Mouse (Mus musculus): ENCODE measurements around the gene Cdc42ep1.
"Not testable (repeated sequence)": the region's sequence is repeated elsewhere in the genome, so short reads cannot be mapped to it uniquely, and the experiment has no call there.

Cdc42ep1 gene

GRCm38 (mm10) chr15:78850059-78850824, 7.8 kb downstream of the Cdc42ep1 start:
- DNase-seq = no peak

- no peak for DNase-seq
Observed at GRCm38 (mm10) chr15:78850944-78851343, 8.5 kb downstream of the Cdc42ep1 start.

- peak; percentile 88 for DNase-seq
Observed at GRCm38 (mm10) chr15:78851505-78852153, 9.2 kb downstream of the Cdc42ep1 start.

GRCm38 (mm10) chr15:78855303-78855965, 13.0 kb downstream of the Cdc42ep1 start, which contains the start of gene Lgals2:
Lgals2 (minus strand) TSS chr15:78855529.
- DNase-seq = no peak

DNA sequence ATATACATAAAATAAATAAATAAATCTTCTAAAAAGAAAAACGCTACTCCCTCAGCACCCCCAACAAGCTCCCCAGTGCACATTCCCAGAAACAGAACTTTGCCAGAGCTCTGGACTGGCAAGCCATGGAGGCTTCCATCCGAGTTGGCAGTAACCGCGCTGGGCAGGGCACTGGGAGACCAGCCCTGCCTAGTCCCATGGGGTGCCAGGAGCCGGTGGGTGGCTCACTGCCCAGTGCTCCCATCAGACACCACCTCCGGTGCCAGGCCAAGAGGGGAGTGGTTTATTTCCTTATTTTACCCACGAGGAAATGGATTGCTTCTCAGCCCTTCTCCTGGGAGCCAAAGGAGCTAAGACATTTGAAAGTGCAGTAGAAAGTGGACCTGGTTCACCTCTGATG, 14.6 kb downstream of the Cdc42ep1 start:
- DNase-seq = peak; percentile 54

DNA sequence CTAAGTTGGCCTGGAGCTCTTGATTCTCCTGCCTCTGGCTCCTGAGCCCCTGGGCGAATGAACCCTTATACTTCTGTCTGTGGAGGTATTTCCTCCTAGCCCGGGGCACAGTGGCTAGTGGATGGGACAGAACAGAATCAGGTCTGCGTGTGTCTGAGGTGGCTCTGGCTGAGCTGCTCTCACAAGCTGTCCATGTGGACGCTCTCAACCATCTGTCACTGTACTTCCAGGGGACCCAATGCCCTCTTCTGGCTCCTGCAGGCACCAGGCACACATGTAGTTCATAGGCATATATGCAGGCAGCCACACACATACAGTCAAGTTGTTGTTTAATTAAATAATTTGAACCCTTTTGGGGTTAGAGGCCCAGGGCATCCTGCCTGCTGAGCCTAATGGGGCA, 16.9 kb downstream of the Cdc42ep1 start:
- DNase-seq = peak; percentile 64

GRCm38 (mm10) chr15:78859714-78860113, 17.3 kb downstream of the Cdc42ep1 start:
- DNase-seq = no peak

DNA sequence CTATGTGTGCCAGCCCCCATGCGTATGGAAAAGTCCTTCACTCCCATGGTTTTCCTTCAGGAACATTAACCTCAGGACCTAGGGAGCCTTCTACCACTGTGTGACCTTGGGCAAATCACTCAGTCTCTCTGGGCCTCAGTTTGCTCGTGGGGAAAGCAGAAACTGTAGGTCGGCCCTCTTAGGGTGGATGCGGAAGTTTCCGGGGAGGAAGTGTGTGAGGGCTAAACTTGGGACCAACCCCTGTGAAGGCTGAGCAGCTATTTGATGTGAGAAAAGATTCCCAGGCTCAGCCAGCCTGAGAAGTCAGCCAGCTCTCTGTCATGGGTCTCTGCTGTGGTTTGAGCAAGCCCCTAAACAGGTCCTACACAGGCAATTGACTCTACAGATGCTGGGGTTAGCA, 19.9 kb downstream of the Cdc42ep1 start:
- no peak for DNase-seq

- no peak for DNase-seq
Observed at GRCm38 (mm10) chr15:78863154-78863553, 20.7 kb downstream of the Cdc42ep1 start.

DNA sequence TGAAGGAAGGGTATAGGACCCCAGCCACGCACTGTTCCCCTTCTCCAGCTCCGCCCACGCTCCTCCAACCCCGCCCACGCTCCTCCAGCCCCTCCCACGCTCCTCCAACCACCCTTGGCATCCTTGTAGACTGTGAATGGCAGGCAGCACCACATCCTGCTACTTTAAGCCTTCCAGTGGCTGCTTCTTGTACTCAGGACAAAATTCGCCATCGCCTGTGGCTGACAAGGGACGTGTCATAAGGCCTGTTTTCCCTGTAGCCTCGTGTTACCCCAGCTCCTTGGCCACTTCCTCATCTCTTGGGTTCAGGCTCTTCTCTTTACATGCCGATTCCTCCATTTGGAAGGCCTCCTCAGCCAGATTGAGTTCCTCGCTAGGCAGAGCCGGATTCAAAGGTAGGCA, 21.4 kb downstream of the Cdc42ep1 start:
- no peak for DNase-seq

- no peak for DNase-seq
Observed at GRCm38 (mm10) chr15:78868398-78868797, 26.0 kb downstream of the Cdc42ep1 start.

DNA sequence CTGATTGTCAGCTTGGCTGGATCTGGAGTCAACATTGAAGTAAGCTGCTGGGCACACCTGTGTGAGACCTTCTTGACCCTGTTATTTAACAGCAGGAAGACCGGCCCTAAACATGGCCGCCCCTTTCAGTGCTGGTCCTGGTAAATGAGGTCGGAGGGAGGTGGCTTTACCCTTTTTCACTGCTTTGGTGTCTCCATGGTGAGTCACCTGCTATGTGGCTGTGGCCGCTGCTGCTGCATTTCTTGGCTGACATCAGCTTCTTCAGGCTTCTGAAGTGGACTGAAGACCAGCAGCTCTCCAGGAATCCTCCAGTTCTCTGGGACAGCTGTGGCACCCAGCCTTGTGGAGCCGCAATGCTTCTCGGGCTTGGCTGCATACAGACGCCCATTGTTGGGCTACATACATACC, 26.4 kb downstream of the Cdc42ep1 start:
- DNase-seq = no peak

GRCm38 (mm10) chr15:78869775-78870174, 27.4 kb downstream of the Cdc42ep1 start:
- peak; percentile 48 for DNase-seq

- no peak for DNase-seq
Observed at GRCm38 (mm10) chr15:78872021-78872608, 29.7 kb downstream of the Cdc42ep1 start.

DNA sequence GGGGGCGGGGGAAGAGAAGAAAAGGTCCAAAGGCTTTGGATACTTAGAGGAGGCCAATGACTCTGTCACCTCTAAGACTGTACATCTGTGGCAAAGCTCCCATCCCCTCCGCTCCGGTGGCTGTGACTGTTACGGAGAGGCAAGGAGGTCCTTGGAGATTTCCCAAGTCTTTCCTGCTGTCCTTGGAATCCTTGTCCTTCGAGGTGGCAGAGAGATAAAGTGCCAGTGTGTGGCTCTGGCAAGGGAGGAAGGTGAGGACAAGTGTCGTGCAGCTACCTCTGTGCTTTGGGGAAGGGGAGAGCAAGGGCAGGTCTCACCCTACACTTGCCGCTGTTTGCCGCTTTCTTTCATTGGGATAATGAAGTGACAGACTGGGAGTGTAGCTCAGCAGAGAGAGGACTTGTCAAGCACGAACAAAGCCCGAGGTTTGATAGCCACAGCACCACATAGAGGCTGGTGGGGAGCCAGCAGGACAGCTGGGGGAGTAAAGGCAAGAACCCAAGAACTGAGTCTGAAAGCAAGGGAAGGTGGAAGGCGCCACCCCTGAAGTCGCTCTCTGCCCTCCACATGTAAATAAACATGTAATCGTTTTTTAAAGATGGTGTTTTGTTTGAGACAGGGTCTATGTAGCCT, 31.5 kb downstream of the Cdc42ep1 start:
- no peak for DNase-seq

DNA sequence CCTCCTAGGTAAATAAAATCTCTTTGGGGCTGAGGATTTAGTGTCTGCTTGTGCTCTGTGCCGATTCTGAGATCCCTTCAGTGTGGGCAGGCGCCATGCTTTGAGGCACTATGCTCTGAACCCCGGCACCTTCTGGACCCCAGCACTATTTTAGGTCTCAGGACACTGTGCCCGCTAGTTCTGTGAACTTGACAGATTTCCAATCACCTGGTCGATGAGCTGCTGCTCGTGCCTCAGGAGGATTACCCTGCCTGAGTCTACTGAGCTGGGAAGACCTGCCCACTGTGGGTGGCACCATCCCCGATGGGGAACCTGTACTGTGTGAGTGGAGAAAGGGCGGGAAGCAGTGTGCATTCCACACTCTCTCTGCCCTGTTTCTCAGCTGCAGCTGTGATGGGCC, 32.6 kb downstream of the Cdc42ep1 start:
- no peak for DNase-seq

DNA sequence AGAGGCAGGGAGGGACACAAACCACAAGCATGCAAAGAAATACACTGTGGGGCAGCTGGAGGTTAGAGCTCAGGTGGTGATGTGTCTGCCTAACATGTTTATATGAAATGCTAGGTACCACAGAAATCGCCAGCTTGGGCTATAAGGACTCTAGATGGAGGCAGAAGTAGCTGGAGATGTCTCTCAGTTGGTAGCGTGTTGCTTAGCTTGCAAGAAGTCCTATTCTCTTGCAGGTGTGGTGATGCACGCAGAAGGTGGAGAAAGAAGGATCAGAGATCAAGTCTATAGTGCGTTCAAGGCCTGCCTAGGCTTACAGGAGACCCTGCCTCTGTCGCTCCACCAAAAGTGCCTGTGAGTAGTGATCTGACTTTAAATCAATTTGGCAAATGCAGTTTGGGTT, 33.1 kb downstream of the Cdc42ep1 start:
- no peak for DNase-seq

- DNase-seq = peak; percentile 83
Observed at GRCm38 (mm10) chr15:78876258-78876696, 33.9 kb downstream of the Cdc42ep1 start.

- DNase-seq = peak; percentile 92
Observed at GRCm38 (mm10) chr15:78876991-78877809, 34.8 kb downstream of the Cdc42ep1 start, which contains the start of gene Gga1. Gga1 (plus strand) TSS chr15:78877190.

GRCm38 (mm10) chr15:78877810-78878390, 35.5 kb downstream of the Cdc42ep1 start:
- DNase-seq = peak; percentile 38

- DNase-seq = not testable (repeated sequence)
Observed at GRCm38 (mm10) chr15:78878792-78879516, 36.5 kb downstream of the Cdc42ep1 start.

Measured in cerebellum, adult 11 months (tissue).